Mouse (Mus musculus) left cerebral cortex, adult 9 months (tissue): Measurements from ENCODE around the gene Mmp14.

Experiments used
- DNase-seq, 2 experiments: peaks; one replicate each; pipeline ENCODE4 v3.0.0; 2022; ENCODE audit warnings: low spot score in 2 of 2

Gene Mmp14

GRCm38 (mm10) chr14:54431334-54432077 lies at the start of gene Mmp14:
Gene Mmp14, plus strand, starts transcription at chr14:54431612.
- DNase-seq: peak in 1 of 2 experiments; percentile 38

- no peak for DNase-seq
Observed at GRCm38 (mm10) chr14:54381816-54382215, 49.6 kb upstream of the Mmp14 start.

- DNase-seq: peak in 1 of 2 experiments; percentile 10
Observed at GRCm38 (mm10) chr14:54382641-54383040, 48.8 kb upstream of the Mmp14 start.

GRCm38 (mm10) chr14:54383355-54383771 lies 48.0 kb upstream of the Mmp14 start:
- no peak for DNase-seq

GRCm38 (mm10) chr14:54384396-54384795 lies 47.0 kb upstream of the Mmp14 start:
- no peak for DNase-seq

GRCm38 (mm10) chr14:54385968-54386618 lies 45.3 kb upstream of the Mmp14 start:
- DNase-seq: no peak

- no peak for DNase-seq
Observed at GRCm38 (mm10) chr14:54387546-54387945, 43.9 kb upstream of the Mmp14 start.

- no peak for DNase-seq
Observed at GRCm38 (mm10) chr14:54390843-54391242, 40.6 kb upstream of the Mmp14 start.

GRCm38 (mm10) chr14:54393794-54394193 lies 37.6 kb upstream of the Mmp14 start:
- DNase-seq: no peak

GRCm38 (mm10) chr14:54394309-54394708 lies 37.1 kb upstream of the Mmp14 start:
- DNase-seq: no peak

- DNase-seq: no peak
Observed at GRCm38 (mm10) chr14:54396685-54397084, 34.7 kb upstream of the Mmp14 start.

- DNase-seq: no peak
Observed at GRCm38 (mm10) chr14:54397872-54398527, 33.4 kb upstream of the Mmp14 start.

- no peak for DNase-seq
Observed at GRCm38 (mm10) chr14:54398528-54398916, 32.9 kb upstream of the Mmp14 start.

GRCm38 (mm10) chr14:54398921-54399382 lies 32.5 kb upstream of the Mmp14 start:
- no peak for DNase-seq

GRCm38 (mm10) chr14:54401723-54402122 lies 29.7 kb upstream of the Mmp14 start:
- DNase-seq: no peak

- DNase-seq: no peak
Observed at GRCm38 (mm10) chr14:54408336-54409056, 22.9 kb upstream of the Mmp14 start.

- no peak for DNase-seq
Observed at GRCm38 (mm10) chr14:54409057-54409645, 22.3 kb upstream of the Mmp14 start.

GRCm38 (mm10) chr14:54409980-54410810 lies 21.2 kb upstream of the Mmp14 start:
- DNase-seq: no peak

- no peak for DNase-seq
Observed at GRCm38 (mm10) chr14:54412000-54412576, 19.3 kb upstream of the Mmp14 start.

- DNase-seq: peak in 1 of 2 experiments; percentile 59
Observed at GRCm38 (mm10) chr14:54412629-54413170, 18.7 kb upstream of the Mmp14 start.
